Mouse (Mus musculus): ENCODE measurements around the gene Acacb. TPM values are rescaled to one million over a fixed set of nuclear protein-coding genes. Genes with fewer than 3 reads are reported as not detected.

Acacb gene
- total and polyA plus RNA-seq, 2 experiments from 2014 or later = 2.0 to 5.6 TPM

DNA sequence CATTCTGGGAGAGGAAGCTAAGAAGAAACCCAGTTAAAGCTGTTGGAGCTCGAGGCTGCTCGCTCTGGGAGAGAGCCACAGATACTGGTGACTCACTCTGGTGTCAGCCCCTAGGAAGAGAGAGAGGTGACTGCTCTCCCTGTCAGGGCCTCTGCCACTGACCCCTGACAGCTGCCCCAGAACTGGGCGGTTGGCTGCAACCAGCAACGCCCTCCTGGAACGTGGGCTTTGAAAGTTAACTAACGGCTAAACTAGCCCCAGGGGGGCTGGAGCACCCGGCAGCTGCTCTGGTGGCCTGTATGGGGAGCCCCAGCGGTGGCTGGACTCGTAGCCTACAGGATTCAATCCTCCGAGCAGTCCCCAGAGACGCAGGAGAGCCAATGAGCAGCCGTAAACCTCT is 123.6 kb downstream of the Acacb start:
- Histone ChIP-seq H3K4me1 (ENCODE audit: insufficient read depth, low read length) (peaks cover 3% of the 10 kb centered on the region; the same call in 1 of the 2 replicates), H3K27me3 (ENCODE audit: insufficient read depth, low read length) (peaks cover 34% of the 10 kb centered on the region), H3K9ac (replicated peaks; ENCODE audit: low read length, poor library complexity, severe bottlenecking) (no peak overlapping the region), H3K4me3 (ENCODE audit: low read depth, low read length) (no peak overlapping the region), H3K4me2 (ENCODE audit: low read depth, low read length, poor library complexity, severe bottlenecking) (no peak overlapping the region), H3K9me3 (ENCODE audit: low read length) (no peaks in the 10 kb centered on the region), H3K27ac (ENCODE audit: low read depth, low read length) (no peak overlapping the region), H3K36me3 (ENCODE audit: insufficient read depth, low read length) (no peaks in the 10 kb centered on the region)
- WGBS = 22% methylated on average over 12 of the region's 12 CpGs
- ATAC-seq (ENCODE audit: low FRiP score) = no peak
- no peak for TF ChIP-seq CTCF (IDR thresholded peaks at IDR 0.05)
- no peak for DNase-seq (ENCODE audit: low spot score)

DNA sequence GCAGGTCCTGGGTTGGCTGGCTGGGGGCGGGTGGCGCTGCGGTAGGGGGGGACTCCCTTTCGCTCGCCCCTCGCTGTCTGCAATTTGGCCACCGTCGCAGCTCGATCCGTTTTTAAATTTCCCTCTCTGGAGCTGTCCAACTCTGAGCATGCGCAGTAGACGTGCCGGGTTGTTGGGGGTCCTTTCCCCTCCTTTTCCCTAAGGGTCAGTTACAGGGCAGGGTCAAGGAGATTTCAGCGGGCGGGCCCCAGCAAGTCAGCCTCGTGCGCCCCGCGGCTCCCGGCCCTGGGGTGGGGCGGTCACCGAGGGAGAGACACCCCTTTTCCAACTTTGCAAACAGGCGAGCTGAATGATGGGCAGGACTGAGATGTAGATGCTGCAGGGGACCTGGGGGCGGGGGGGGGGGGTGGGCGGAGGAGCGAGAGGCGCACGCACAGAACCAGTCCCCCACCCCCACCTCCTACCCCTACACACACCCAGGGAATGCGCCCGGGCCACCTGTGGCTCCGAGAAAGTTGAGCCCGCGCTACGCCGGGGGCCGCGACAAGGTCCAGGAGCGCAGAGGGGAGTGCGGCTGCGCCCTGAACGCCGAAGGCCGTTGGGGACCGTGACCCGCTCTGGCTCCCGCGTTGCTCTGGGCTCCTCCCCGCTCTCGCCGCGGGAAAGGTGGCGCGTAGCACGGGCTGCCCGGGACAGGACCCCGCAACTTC is 127.5 kb downstream of the Acacb start, which contains the start of gene Foxn4:
Gene Foxn4, minus strand, starts transcription at position 115 of the 710 bp plus-strand sequence.
- H3K36me3 ChIP-seq (ENCODE audit: insufficient read depth, low read length) = no peaks in the 10 kb centered on the region
- no peak within 1 kb of the TSS for H3K27ac ChIP-seq (ENCODE audit: low read depth, low read length)
- H3K4me2 ChIP-seq (ENCODE audit: low read depth, low read length, poor library complexity, severe bottlenecking) = peak within 1 kb of the TSS; percentile 88
- DNase-seq (ENCODE audit: low spot score) (no peak), ATAC-seq (ENCODE audit: low FRiP score) (no peak)
- H3K27me3 ChIP-seq (ENCODE audit: insufficient read depth, low read length) = peaks cover 61% of the 10 kb centered on the region
- H3K9me3 ChIP-seq (ENCODE audit: low read length) = no peaks in the 10 kb centered on the region
- H3K4me1 ChIP-seq (ENCODE audit: insufficient read depth, low read length) = peaks cover 3% of the 10 kb centered on the region; the same call in 1 of the 2 replicates
- 0% methylated on average over 44 of the region's 56 CpGs for WGBS
- TF ChIP-seq CTCF (IDR thresholded peaks at IDR 0.05) = no peak
- 0 out of 2 replicates have a peak within 1 kb of the TSS, but pooled peaks have one; percentile 13 for H3K9ac ChIP-seq (replicated peaks; ENCODE audit: low read length, poor library complexity, severe bottlenecking)
- peak within 1 kb of the TSS; percentile 42 for H3K4me3 ChIP-seq (ENCODE audit: low read depth, low read length)

DNA sequence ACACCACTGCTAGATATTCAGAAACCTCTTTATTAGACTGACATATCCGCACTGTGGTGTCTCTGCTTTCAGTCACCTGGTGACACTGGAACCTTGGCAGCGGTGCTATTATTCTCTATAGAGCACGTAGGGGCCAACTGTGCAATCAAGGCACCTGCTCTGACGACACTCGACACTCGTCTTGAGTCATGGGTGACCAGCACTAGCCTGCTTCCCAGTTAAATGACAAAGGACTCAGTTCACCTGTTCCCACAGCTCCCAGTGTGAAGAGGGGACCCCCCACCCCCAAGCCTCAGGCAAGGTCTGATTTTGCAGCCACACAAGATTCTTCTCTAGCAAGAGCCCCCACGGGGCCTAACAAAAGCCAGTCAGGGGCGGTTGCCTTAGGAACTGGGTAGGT is 129.0 kb downstream of the Acacb start:
- Histone ChIP-seq H3K4me3 (ENCODE audit: low read depth, low read length) (no peak overlapping the region), H3K4me2 (ENCODE audit: low read depth, low read length, poor library complexity, severe bottlenecking) (no peak overlapping the region), H3K36me3 (ENCODE audit: insufficient read depth, low read length) (no peaks in the 10 kb centered on the region), H3K9me3 (ENCODE audit: low read length) (no peaks in the 10 kb centered on the region), H3K27ac (ENCODE audit: low read depth, low read length) (no peak overlapping the region), H3K9ac (replicated peaks; ENCODE audit: low read length, poor library complexity, severe bottlenecking) (no peak overlapping the region), H3K4me1 (ENCODE audit: insufficient read depth, low read length) (peaks cover 3% of the 10 kb centered on the region; the same call in 1 of the 2 replicates), H3K27me3 (ENCODE audit: insufficient read depth, low read length) (peaks cover 57% of the 10 kb centered on the region)
- WGBS = 23% methylated on average over 8 of the region's 8 CpGs
- TF ChIP-seq CTCF (IDR thresholded peaks at IDR 0.05) = no peak
- no peak for ATAC-seq (ENCODE audit: low FRiP score)
- DNase-seq (ENCODE audit: low spot score) = no peak

- no peak for TF ChIP-seq CTCF (IDR thresholded peaks at IDR 0.05)
- Histone ChIP-seq H3K27ac (ENCODE audit: low read depth, low read length) (no peak overlapping the region), H3K9me3 (ENCODE audit: low read length) (no peaks in the 10 kb centered on the region), H3K4me2 (ENCODE audit: low read depth, low read length, poor library complexity, severe bottlenecking) (no peak overlapping the region), H3K4me3 (ENCODE audit: low read depth, low read length) (no peak overlapping the region), H3K36me3 (ENCODE audit: insufficient read depth, low read length) (no peaks in the 10 kb centered on the region), H3K27me3 (ENCODE audit: insufficient read depth, low read length) (peaks cover 59% of the 10 kb centered on the region), H3K4me1 (ENCODE audit: insufficient read depth, low read length) (peaks cover 3% of the 10 kb centered on the region; the same call in 1 of the 2 replicates), H3K9ac (replicated peaks; ENCODE audit: low read length, poor library complexity, severe bottlenecking) (no peak overlapping the region)
- DNase-seq (ENCODE audit: low spot score) (no peak), ATAC-seq (ENCODE audit: low FRiP score) (no peak)
- WGBS = 26% methylated on average over 16 of the region's 16 CpGs
Observed at GRCm38 (mm10) chr5:114275991-114276390, 129.7 kb downstream of the Acacb start.

GRCm38 (mm10) chr5:114279382-114280143 is 133.2 kb downstream of the Acacb start:
- no peak overlapping the region for H3K27ac ChIP-seq (ENCODE audit: low read depth, low read length)
- 14% methylated on average over 12 of the region's 12 CpGs for WGBS
- H3K9me3 ChIP-seq (ENCODE audit: low read length) = no peaks in the 10 kb centered on the region
- H3K27me3 ChIP-seq (ENCODE audit: insufficient read depth, low read length) = peaks cover 32% of the 10 kb centered on the region
- no peaks in the 10 kb centered on the region; the same call in 1 of the 2 replicates for H3K4me1 ChIP-seq (ENCODE audit: insufficient read depth, low read length)
- peak overlapping the region; percentile 16; the same call in 1 of the 2 replicates for H3K4me3 ChIP-seq (ENCODE audit: low read depth, low read length)
- ATAC-seq (ENCODE audit: low FRiP score) (no peak), DNase-seq (ENCODE audit: low spot score) (peak; percentile 47)
- peak overlapping the region; percentile 23 for H3K4me2 ChIP-seq (ENCODE audit: low read depth, low read length, poor library complexity, severe bottlenecking)
- H3K9ac ChIP-seq (replicated peaks; ENCODE audit: low read length, poor library complexity, severe bottlenecking) = no peak overlapping the region
- H3K36me3 ChIP-seq (ENCODE audit: insufficient read depth, low read length) = no peaks in the 10 kb centered on the region
- no peak for TF ChIP-seq CTCF (IDR thresholded peaks at IDR 0.05)

GRCm38 (mm10) chr5:114282346-114282745 is 136.0 kb downstream of the Acacb start:
- no peaks in the 10 kb centered on the region for H3K9me3 ChIP-seq (ENCODE audit: low read length)
- H3K4me3 ChIP-seq (ENCODE audit: low read depth, low read length) = no peak overlapping the region
- no peak for TF ChIP-seq CTCF (IDR thresholded peaks at IDR 0.05)
- peaks cover 11% of the 10 kb centered on the region for H3K27me3 ChIP-seq (ENCODE audit: insufficient read depth, low read length)
- no peak overlapping the region for H3K27ac ChIP-seq (ENCODE audit: low read depth, low read length)
- DNase-seq (ENCODE audit: low spot score) (peak; percentile 42), ATAC-seq (ENCODE audit: low FRiP score) (no peak)
- H3K4me2 ChIP-seq (ENCODE audit: low read depth, low read length, poor library complexity, severe bottlenecking) = no peak overlapping the region
- H3K9ac ChIP-seq (replicated peaks; ENCODE audit: low read length, poor library complexity, severe bottlenecking) = no peak overlapping the region
- no peaks in the 10 kb centered on the region for H3K4me1 ChIP-seq (ENCODE audit: insufficient read depth, low read length)
- WGBS = 16% methylated on average over 6 of the region's 6 CpGs
- H3K36me3 ChIP-seq (ENCODE audit: insufficient read depth, low read length) = no peaks in the 10 kb centered on the region

Data from midbrain, postnatal 0 days (tissue).